Mouse (Mus musculus): ENCODE results near the gene Gm7951. TPM values are rescaled to one million over a fixed set of nuclear protein-coding genes. Genes with fewer than 3 reads are reported as not detected.
"Not testable (repeated sequence)": the region's sequence is repeated elsewhere in the genome, so short reads cannot be mapped to it uniquely, and the experiment has no call there.

The Gm7951 gene
- not detected for total RNA-seq (2021)
- long read RNA-seq, experiment 1 = 0 reads
- long read RNA-seq, experiment 2 = 0 reads

DNA sequence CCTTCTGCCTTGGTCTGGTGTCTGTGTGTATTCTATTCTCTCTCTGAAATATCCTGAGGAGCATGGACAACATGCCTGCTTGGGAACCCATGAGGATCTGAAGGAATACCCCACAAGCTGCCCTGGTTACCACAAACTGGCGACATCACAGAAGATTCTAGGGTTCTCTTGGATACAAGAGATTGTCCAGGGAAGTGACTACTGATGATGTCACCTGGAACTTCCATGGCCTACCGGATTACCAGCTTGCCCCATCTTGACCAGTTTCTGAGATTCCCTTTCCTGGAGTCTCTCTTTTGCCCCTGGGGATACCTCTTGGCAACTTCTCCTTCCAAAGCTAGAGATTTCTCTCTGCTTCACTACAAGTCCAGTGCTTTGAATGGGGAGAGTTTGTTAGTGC lies at the start of gene Gm7951:
TSS of gene Gm7951 (minus strand) at position 101 of the 400 bp plus-strand sequence.
- intact Hi-C loops (cut with DNase I); DNase-seq: not testable (repeated sequence)

GRCm38 (mm10) chr14:42162522-42162921 lies 45.4 kb upstream of the Gm7951 start, which contains the start of gene Gm17027:
Gm17027 (minus strand) TSS chr14:42162622.
- intact Hi-C loops (cut with DNase I) = not testable (repeated sequence)

DNA sequence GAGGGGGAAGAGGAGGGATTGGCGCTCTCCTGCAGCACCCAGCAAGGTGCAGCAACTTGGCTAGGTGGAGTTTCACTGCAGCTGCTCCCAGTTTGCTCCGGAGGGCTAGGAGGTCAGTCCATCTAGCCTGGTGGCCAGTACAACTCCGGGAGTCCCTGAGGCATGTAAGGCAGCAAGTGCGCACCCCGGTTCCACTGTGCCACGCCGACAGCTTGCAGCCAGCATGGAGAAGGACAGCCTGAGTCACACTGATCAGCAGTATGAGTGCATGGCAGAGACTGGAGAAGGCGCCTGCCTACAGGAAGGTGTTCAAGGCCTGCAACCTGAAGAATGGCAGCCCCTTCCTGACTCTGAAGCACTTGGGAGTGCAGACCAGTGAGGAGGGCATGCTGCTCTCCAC lies 17.4 kb upstream of the Gm7951 start:
- intact Hi-C loops (cut with DNase I) = not testable (repeated sequence)

More at GRCm38 (mm10) chr14:42162522-42162921, 45.4 kb upstream of the Gm7951 start, which contains the start of gene Gm17027:
- not testable (repeated sequence) for DNase-seq

DNA sequence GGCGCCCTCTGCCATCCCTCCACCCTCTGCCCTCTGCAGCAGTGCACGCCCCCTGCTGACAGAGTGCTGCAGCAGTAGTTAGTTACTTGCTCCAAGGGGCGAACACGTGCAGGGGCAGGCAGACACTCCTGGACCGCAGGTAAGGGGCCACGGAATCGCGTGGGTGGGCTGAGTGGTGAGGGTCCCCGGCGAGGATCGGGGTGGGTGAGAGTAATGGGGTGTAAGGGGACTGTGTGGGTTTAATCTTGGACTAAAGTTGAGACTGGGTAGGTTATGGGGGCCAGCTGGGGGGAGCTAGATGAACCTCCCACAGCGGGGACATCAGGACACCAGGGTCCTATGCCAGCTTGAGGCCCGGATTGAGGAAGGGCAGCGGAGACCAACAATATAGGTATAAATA lies 16.6 kb upstream of the Gm7951 start:
- intact Hi-C loops (cut with DNase I); DNase-seq: not testable (repeated sequence)

More for the DNA sequence above, 17.4 kb upstream of the Gm7951 start:
- peak in 1 of 2 experiments; percentile 2 for DNase-seq

Other genes starting within 250 kb of the Gm7951 start
- not detected for gene Gm7980, start 210.1 kb downstream of the Gm7951 start, total RNA-seq (2021)
- gene 1700049E17Rik1, start 192.4 kb downstream of the Gm7951 start, total RNA-seq (2021) = not detected
- not detected for gene 1700024B05Rik, start 173.4 kb downstream of the Gm7951 start, total RNA-seq (2021)
- gene Gm6401, start 149.4 kb downstream of the Gm7951 start, total RNA-seq (2021) = not detected
- not detected for gene Gm3543, start 134.0 kb downstream of the Gm7951 start, total RNA-seq (2021)
- not detected for gene Gm17027, start 45.3 kb upstream of the Gm7951 start, total RNA-seq (2021)
- not detected for gene Gm3573, start 73.4 kb upstream of the Gm7951 start, total RNA-seq (2021)
- gene Gm17026, start 142.7 kb upstream of the Gm7951 start, total RNA-seq (2021) = not detected
- not detected for gene Gm9611, start 180.0 kb upstream of the Gm7951 start, total RNA-seq (2021)
- not detected for gene Gm7995, start 192.8 kb upstream of the Gm7951 start, total RNA-seq (2021)